Mouse (Mus musculus) CH12F3 (cell line): ENCODE results near the gene Arid3a.

ENCODE experiments used
- in situ Hi-C: fragments of 300-500 bp; cut with MboI; formaldehyde crosslinking; loops from 2 replicates; pipeline ENCODE4 v1.14.3; 2020; ENCODE audit warnings: low sequenced_read_pairs

Gene Arid3a

GRCm38 (mm10) chr10:79972831-79973230 lies 46.0 kb downstream of the Arid3a start:
- in situ Hi-C loops = no loop called here

GRCm38 (mm10) chr10:79974087-79974486 lies 47.2 kb downstream of the Arid3a start:
- in situ Hi-C loops = no loop called here

DNA sequence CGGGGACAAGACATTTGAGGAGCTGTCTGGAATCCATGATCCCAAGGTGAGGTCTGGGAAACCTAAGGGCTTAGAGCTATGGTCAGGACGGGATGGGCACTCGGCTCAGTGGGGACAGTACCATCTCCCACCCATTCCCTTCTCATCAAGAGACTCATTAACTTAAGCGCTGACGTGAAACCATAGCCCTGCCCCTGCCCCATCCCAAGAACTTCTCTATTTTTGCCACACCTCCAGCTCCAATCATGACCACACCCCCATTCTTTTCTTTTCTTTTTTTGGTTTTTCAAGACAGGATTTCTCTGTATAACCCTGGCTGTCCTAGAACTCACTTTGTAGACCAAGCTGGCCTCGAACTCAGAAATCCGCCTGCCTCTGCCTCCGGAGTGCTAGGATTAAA lies 47.8 kb downstream of the Arid3a start:
- in situ Hi-C loops = no loop called here

GRCm38 (mm10) chr10:79976071-79976721 lies 49.4 kb downstream of the Arid3a start:
- in situ Hi-C loops = no loop called here

GRCm38 (mm10) chr10:79976722-79977107 lies 49.9 kb downstream of the Arid3a start:
- in situ Hi-C loops = no loop called here

- in situ Hi-C loops = no loop called here
Measured at GRCm38 (mm10) chr10:79977324-79977723, 50.5 kb downstream of the Arid3a start.

- in situ Hi-C loops = no loop called here
Measured at GRCm38 (mm10) chr10:79978061-79978460, 51.2 kb downstream of the Arid3a start.

DNA sequence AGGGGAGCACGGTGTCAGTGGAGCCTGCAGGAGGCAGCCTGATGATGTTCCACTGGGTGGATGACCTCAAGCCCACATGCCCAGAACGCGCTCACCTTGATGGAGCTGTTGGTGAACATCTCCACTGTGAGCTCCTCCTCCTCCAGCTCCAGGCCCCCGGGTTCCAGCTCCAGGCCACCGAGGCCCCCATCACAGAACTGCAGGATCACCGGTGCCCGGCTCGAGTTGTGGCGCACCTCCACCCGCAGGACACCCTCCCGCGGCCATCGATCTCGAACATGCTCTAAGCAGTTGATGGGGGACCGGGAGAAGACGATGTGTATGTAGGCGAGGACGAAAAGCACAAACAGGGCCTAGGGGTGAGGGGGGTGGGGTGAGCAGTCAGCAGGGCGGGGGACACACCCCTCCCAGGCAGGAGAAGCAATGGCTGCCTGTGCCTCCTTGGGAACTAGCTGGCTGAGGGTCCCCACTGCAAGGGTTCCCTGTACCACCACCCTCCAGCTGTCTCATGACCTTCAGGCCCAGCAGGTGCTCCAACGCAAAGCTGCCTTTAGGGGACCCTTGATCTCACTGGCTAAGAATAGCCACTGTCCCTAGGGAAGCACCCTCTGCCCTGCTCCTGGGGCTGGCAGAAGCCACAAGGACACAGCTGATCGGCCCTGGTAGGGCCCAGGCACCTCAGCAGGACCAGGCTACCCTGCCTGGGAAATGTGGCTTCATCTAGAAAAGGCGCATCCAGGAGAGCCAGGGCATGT lies 52.7 kb downstream of the Arid3a start:
- in situ Hi-C loops = loop anchor here (10.0 kb wide), 1 partner anchor 165 kb away; the partner anchor contains the start of genes Cbarp and Midn

- in situ Hi-C loops = loop anchor here (10.0 kb wide), 1 partner anchor 162 kb away; the partner anchor contains the start of genes Cbarp and Midn
Measured at GRCm38 (mm10) chr10:79983205-79983604, 56.4 kb downstream of the Arid3a start.

DNA sequence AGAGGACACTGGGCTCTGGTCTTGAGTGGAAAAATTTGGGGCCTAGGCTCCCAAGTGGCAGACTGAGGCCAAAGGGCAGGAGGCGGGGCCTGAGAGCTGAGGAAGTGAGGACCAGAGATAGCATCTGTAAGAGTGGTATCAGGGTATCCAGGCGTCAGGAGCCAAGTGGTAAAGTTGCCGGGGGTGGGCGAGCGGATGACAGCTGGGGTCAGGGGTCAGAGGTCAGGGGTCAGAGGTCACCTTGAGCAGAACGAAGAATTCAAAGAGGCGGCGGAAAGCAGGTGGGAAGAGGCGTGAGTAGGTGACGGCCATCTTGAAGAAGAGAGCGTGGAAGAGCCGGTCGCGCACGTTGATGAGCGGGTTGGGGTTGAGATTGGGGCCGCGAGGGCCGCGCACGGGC lies 56.8 kb downstream of the Arid3a start:
- in situ Hi-C loops = loop anchor here (10.0 kb wide), 1 partner anchor 161 kb away; the partner anchor contains the start of genes Cbarp and Midn

DNA sequence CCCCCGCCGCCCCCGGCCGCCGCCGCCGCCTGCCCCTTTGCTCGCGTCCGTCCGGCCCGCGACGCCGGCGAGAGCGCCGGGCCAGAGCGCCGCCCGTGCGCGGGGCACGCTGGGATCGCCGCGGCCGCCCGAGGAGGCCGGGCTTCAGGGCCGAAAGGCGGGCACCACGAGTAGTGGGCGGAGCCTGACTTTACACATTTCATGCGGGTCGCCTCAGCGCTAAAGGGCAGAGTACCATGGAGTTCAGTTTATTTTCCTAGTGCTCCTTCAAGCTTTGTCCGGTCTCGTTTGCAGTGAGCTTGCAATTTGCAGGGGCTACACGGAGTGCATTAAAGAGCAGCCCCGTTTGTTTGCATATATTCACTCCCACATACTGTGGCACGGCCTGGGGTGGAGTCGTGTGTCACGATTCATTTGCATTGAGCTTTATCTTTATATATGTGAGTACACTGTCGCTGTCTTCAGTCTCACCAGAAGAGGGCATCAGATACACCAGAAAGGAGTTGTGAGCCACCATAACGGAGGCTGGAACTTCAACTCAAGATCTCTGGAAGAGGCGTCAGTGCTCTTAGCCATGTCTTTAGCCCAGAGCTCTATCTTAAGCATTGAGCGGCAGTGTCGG lies 57.5 kb downstream of the Arid3a start, which contains the start of gene Tmem259:
TSS of gene Tmem259 (minus strand) at position 136 of the 622 bp plus-strand sequence.
- in situ Hi-C loops = loop anchor here (10.0 kb wide), 1 partner anchor 160 kb away; the partner anchor contains the start of genes Cbarp and Midn

GRCm38 (mm10) chr10:79984871-79985270 lies 58.0 kb downstream of the Arid3a start:
- in situ Hi-C loops = loop anchor here (10.0 kb wide), 1 partner anchor 160 kb away; the partner anchor contains the start of genes Cbarp and Midn

DNA sequence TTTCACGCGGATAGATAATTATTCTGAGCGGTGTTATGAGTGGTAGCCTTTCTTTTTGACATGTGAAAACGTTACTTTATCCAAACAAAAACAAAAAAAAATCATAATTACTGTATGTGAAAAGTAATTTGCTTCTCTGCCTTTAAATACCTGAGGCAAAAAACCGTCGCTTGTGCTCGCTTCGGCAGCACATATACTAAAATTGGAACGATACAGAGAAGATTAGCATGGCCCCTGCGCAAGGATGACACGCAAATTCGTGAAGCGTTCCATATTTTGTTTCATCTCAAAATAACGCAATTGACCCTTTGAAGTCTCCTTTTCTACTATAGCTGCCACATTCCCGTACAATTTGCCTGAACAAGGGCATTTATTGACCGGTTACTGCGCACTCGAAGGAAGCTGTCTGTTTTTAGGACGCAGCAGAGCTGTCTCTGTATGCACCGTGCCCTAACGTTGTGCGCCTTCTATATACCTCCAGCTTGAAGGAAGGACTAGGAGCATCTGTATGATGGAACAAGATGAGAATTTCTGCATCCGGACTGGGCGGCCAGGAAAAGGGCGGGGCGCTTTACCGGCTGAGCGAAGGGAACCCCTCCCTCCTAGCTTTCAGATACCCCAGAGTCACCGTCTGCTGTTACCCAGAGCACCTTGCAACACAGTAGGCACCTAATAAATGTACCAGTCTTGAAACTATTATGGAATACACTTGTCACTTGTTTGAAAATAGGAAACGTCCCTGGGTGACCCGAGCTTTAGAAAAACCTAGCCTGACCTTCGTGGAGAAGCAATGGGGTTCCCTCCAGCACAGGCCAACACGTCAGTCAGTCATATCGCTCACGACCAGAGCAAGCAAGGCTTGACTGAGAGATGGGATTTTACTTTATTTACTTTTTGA lies 58.7 kb downstream of the Arid3a start:
- in situ Hi-C loops = loop anchor here (10.0 kb wide), 1 partner anchor 159 kb away; the partner anchor contains the start of genes Cbarp and Midn

DNA sequence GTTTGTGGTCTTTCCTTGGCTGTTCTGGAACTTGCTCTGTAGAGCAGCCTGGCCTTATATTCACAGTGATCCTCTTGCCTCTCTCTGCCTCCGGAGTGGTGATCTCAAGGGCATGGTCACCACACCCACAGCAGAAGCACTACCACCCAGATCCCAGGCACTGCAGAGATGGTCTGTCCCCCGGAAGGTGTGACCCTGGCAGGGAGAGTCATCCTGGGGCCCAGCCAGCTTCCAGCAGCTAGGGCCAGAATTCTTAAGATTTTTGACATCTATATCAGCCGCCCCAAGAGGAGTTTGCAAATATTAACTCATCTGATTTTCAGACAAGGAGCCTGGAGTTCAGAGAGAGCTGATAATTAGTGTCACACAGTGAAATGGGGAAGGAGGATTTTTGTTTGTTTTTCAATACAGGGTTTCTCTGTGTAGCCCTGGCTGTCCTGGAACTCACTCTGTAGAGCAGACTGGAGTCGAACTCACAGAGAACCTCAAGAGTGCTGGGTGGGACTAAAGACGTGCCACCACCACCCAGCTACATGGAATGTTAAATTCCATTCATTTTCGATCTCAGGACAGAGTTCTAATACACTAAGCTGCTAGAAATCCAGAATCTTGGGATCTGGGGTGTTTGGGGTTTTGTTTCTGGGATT lies 59.5 kb downstream of the Arid3a start:
- in situ Hi-C loops = loop anchor here (10.0 kb wide), 1 partner anchor 158 kb away; the partner anchor contains the start of genes Cbarp and Midn

DNA sequence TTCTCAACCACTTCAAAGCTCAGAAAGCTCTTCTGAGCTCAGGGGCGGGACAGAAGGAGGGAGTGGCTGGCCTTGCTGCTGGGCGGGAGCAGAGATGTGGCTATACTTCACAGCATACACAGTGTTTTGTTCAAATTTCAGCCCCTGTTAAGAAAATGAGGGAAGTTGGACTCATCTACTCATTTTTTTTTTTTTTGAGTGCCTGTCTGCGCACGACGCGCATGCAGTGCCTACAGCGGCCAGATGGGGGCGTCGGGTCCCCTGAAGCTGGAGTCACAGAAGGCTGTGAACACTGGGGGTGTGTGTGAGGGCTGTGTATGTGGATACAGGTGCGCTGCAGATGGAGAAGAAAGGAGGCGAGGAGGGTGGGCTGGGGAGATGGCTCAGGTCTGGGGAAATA lies 60.1 kb downstream of the Arid3a start:
- in situ Hi-C loops = loop anchor here (10.0 kb wide), 1 partner anchor 158 kb away; the partner anchor contains the start of genes Cbarp and Midn

DNA sequence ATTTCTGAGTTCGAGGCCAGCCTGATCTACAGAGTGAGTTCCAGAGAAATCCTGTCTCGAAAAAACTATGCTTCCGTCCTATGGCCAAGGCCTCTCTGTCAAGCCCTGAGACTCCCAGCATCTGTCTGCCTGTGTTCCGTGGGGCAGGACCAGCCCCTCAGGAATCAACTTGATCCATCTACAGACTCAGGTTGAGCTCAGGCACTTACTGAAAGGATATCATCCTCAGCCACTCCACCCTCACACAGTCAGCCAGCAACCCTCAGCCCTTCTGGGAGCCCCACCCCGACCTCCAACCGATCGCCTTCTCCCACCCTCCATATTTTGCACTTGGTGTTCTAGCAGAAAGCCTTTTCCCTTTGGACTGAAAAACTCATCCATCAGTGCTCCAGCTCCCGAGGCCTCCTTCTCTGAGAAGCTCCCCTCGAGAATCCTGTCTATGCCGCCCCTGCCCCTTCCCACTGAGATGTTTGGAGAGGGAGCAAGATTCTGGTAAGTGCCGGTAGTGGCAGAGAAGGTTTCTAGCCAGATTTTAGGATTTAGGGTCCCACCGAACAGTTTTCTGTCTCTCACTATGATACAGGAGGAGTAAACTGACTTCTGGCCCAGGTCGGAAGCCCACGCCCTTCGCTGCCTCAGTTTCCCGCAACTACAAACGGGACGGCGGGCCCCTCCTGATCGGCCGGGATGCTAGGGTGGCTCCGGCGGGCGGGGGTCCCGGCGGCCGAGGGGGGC lies 61.1 kb downstream of the Arid3a start:
- in situ Hi-C loops = loop anchor here (10.0 kb wide), 1 partner anchor 157 kb away; the partner anchor contains the start of genes Cbarp and Midn

DNA sequence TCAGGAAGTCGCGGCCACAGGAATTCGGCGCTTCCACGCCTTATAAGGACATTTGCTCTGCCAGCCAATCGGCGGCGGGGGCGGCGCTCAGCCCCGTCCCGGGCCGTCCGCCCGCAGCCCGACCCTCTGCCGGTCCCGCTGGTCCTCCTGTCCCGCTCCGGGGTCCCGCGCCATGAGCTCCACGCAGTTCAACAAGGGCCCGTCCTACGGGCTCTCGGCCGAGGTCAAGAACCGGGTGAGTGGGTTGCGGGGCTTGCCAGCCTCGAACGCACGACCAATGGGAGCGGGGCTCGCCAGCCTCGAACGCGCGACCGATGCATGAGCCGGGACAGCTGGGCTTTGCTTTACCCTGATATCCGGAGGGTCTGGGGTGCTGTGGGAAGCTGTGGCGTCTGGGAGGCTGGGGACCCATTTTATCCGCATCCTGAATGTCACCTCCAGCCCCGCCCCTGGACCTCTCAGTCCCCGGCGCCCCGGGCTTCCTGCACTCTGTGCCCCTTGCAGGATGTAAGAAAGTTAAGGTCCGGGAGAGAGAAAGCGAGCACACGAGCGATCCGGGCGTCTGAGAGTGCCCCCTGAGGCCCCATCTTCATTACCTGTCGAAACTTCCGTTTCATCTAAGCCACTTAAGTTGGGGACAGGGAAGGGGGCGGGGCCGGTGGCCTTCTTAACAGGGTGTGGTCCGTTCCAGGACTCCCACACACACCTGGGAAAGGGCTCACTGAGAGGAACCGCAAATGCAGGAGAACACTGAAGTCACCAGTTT lies 61.8 kb downstream of the Arid3a start, which contains the start of gene Cnn2:
TSS of gene Cnn2 (plus strand) at position 79 of the 766 bp plus-strand sequence.
- in situ Hi-C loops = loop anchor here (10.0 kb wide), 1 partner anchor 156 kb away; the partner anchor contains the start of genes Cbarp and Midn

- in situ Hi-C loops = loop anchor here (10.0 kb wide), 1 partner anchor 155 kb away; the partner anchor contains the start of genes Cbarp and Midn
Measured at GRCm38 (mm10) chr10:79989272-79989786, 62.5 kb downstream of the Arid3a start.
